Mouse (Mus musculus) forebrain, embryonic 14.5 days (tissue): Measurements from ENCODE around the gene Mgl2. TPM values are rescaled to one million over a fixed set of nuclear protein-coding genes. Genes with fewer than 3 reads are reported as not detected.

Experiments
- ATAC-seq: fragments of 200-750 bp; cut with Nextera tagmentation; 2 replicates; pipeline ENCODE4 v1.8.0; 2017; ENCODE audit warnings: mild to moderate bottlenecking, moderate library complexity
- DNase-seq: peaks from one replicate; pipeline ENCODE4 v3.0.0-alpha.2; 2015; ENCODE audit warnings: low spot score
- H3K27ac ChIP-seq: fragments of 300-500 bp; sonication (generic); 2 replicates; pipeline ENCODE4 v1.5.1; 2014; ENCODE audit warnings: low read depth, mild to moderate bottlenecking, control low read depth, low read length, moderate library complexity
- H3K27me3 ChIP-seq: fragments of 300-500 bp; sonication (generic); replicated peaks from 2 replicates; pipeline ENCODE4 v1.6.1; 2014; ENCODE audit warnings: low read length, control low read depth, mixed read lengths; ENCODE audit not compliant: control insufficient read depth, insufficient read depth
- H3K36me3 ChIP-seq: fragments of 300-500 bp; sonication (generic); 2 replicates; pipeline ENCODE4 v1.6.1; 2014; ENCODE audit warnings: low read length, control low read depth; ENCODE audit not compliant: control insufficient read depth, insufficient read depth
- H3K4me1 ChIP-seq: fragments of 300-500 bp; sonication (generic); 2 replicates; pipeline ENCODE4 v1.6.1; 2014; ENCODE audit warnings: antibody characterized with exemption, low read length, control low read depth; ENCODE audit not compliant: control insufficient read depth, insufficient read depth
- H3K4me2 ChIP-seq: fragments of 300-500 bp; sonication (generic); 2 replicates; pipeline ENCODE4 v1.6.1; 2014; ENCODE audit warnings: mild to moderate bottlenecking, control low read depth, low read length
- H3K4me3 ChIP-seq: fragments of 300-500 bp; sonication (generic); 2 replicates; pipeline ENCODE4 v1.5.1; 2014; ENCODE audit warnings: low read depth, low read length, control low read depth
- H3K9ac ChIP-seq: fragments of 300-500 bp; sonication (generic); 2 replicates; pipeline ENCODE4 v1.6.1; 2014; ENCODE audit warnings: mild to moderate bottlenecking, low read length, control low read depth, moderate library complexity
- H3K9me3 ChIP-seq: fragments of 300-500 bp; sonication (generic); replicated peaks from 2 replicates; pipeline ENCODE4 v1.6.1; 2016; ENCODE audit warnings: low read length, control low read depth, mixed read lengths; ENCODE audit not compliant: control insufficient read depth
- WGBS: fragments of 180-500 bp; shearing (Covaris S2); extraction: QIAGEN DNeasy Blood & Tissue Kit; methylation state at CpG from one replicate; pipeline ENCODE4 v1.1.7; 2014; 5-methylcytosine and 5-hydroxymethylcytosine counted together
- polyA plus RNA-seq: library from polyadenylated mRNA; unstranded; fragments of >200 nt; fragmentation: Nextera tagmentation; extraction: Ambion mirVana; gene quantifications from 2 replicates; pipeline ENCODE4 v1.2.1, GENCODE M21; 2014

The Mgl2 gene
- polyA plus RNA-seq, 1 experiment from 2014 or later = 0.72 TPM

- ATAC-seq (no peak), DNase-seq (no peak)
- Histone ChIP-seq H3K4me3 (no peak overlapping the region), H3K9ac (no peak overlapping the region), H3K9me3 (no peaks in the 10 kb centered on the region), H3K27me3 (no peaks in the 10 kb centered on the region), H3K27ac (no peak overlapping the region), H3K4me2 (no peak overlapping the region), H3K36me3 (no peaks in the 10 kb centered on the region), H3K4me1 (no peaks in the 10 kb centered on the region)
- WGBS = 75% methylated on average over 8 of the region's 8 CpGs
These were observed 47.5 kb downstream of the Mgl2 start for GRCm38 (mm10) chr11:70177647-70178046.

- Histone ChIP-seq H3K9me3 (no peaks in the 10 kb centered on the region), H3K4me3 (no peak overlapping the region), H3K9ac (no peak overlapping the region), H3K27ac (no peak overlapping the region), H3K36me3 (no peaks in the 10 kb centered on the region), H3K4me2 (no peak overlapping the region), H3K27me3 (no peaks in the 10 kb centered on the region), H3K4me1 (no peaks in the 10 kb centered on the region)
- no peak for DNase-seq
- WGBS = 88% methylated on average over 11 of the region's 11 CpGs
- no peak for ATAC-seq
These were observed 48.2 kb downstream of the Mgl2 start for GRCm38 (mm10) chr11:70178311-70178710.

GRCm38 (mm10) chr11:70178756-70179155 lies 48.6 kb downstream of the Mgl2 start:
- no peaks in the 10 kb centered on the region for H3K9me3 ChIP-seq
- H3K4me2 ChIP-seq = no peak overlapping the region
- no peaks in the 10 kb centered on the region for H3K4me1 ChIP-seq
- ATAC-seq (no peak), DNase-seq (no peak)
- no peaks in the 10 kb centered on the region for H3K36me3 ChIP-seq
- H3K27me3 ChIP-seq = no peaks in the 10 kb centered on the region
- H3K27ac ChIP-seq = no peak overlapping the region
- H3K4me3 ChIP-seq = no peak overlapping the region
- 81% methylated on average over 11 of the region's 11 CpGs for WGBS
- no peak overlapping the region for H3K9ac ChIP-seq

GRCm38 (mm10) chr11:70179401-70179800 lies 49.3 kb downstream of the Mgl2 start:
- Histone ChIP-seq H3K27me3 (no peaks in the 10 kb centered on the region), H3K27ac (no peak overlapping the region), H3K36me3 (no peaks in the 10 kb centered on the region), H3K4me1 (no peaks in the 10 kb centered on the region), H3K9me3 (no peaks in the 10 kb centered on the region), H3K9ac (no peak overlapping the region), H3K4me2 (no peak overlapping the region), H3K4me3 (no peak overlapping the region)
- peak; percentile 63 for DNase-seq
- no peak for ATAC-seq
- WGBS = 35% methylated on average over 14 of the region's 14 CpGs

GRCm38 (mm10) chr11:70180496-70180895 lies 50.4 kb downstream of the Mgl2 start:
- Histone ChIP-seq H3K36me3 (no peaks in the 10 kb centered on the region), H3K4me2 (no peak overlapping the region), H3K9ac (no peak overlapping the region), H3K4me3 (no peak overlapping the region), H3K27me3 (no peaks in the 10 kb centered on the region), H3K27ac (no peak overlapping the region), H3K4me1 (no peaks in the 10 kb centered on the region), H3K9me3 (no peaks in the 10 kb centered on the region)
- no peak for ATAC-seq
- WGBS = 86% methylated on average over 4 of the region's 4 CpGs
- DNase-seq = no peak

- Histone ChIP-seq H3K9ac (no peak overlapping the region), H3K9me3 (no peaks in the 10 kb centered on the region), H3K4me3 (no peak overlapping the region), H3K27ac (no peak overlapping the region), H3K27me3 (no peaks in the 10 kb centered on the region), H3K36me3 (no peaks in the 10 kb centered on the region), H3K4me2 (no peak overlapping the region), H3K4me1 (no peaks in the 10 kb centered on the region)
- WGBS = 84% methylated on average over 7 of the region's 7 CpGs
- ATAC-seq (no peak), DNase-seq (no peak)
These were observed 55.0 kb downstream of the Mgl2 start for GRCm38 (mm10) chr11:70185120-70185519.

Other genes starting within 250 kb of the Mgl2 start
- 1.1 and 1.2 TPM in 2 replicates for gene Kctd11, start 248.9 kb upstream of the Mgl2 start, polyA plus RNA-seq
- 0.10 and 0.17 TPM in 2 replicates for gene Acap1, start 234.8 kb upstream of the Mgl2 start, polyA plus RNA-seq
- gene 2810408A11Rik, start 229.3 kb upstream of the Mgl2 start, polyA plus RNA-seq = 15.0 and 18.6 TPM in 2 replicates
- 16.7 and 23.8 TPM in 2 replicates for gene Neurl4, start 229.3 kb upstream of the Mgl2 start, polyA plus RNA-seq
- 62.9 and 67.8 TPM in 2 replicates for gene Gps2, start 216.4 kb upstream of the Mgl2 start, polyA plus RNA-seq
- 1,251 and 1,277 TPM in 2 replicates for gene Eif5a, start 208.4 kb upstream of the Mgl2 start, polyA plus RNA-seq
- 3.9 and 4.0 TPM in 2 replicates for gene Ybx2, start 194.5 kb upstream of the Mgl2 start, polyA plus RNA-seq
- 5.5 and 6.7 TPM in 2 replicates for gene Slc2a4, start 182.1 kb upstream of the Mgl2 start, polyA plus RNA-seq
- not detected in 2 replicates for gene Cldn7, start 165.6 kb upstream of the Mgl2 start, polyA plus RNA-seq
- 24.0 and 26.1 TPM in 2 replicates for gene Ctdnep1, start 149.2 kb upstream of the Mgl2 start, polyA plus RNA-seq
- 189 and 203 TPM in 2 replicates for gene Elp5, start 147.8 kb upstream of the Mgl2 start, polyA plus RNA-seq
- 701 and 779 TPM in 2 replicates for gene Gabarap, start 139.2 kb upstream of the Mgl2 start, polyA plus RNA-seq
- 49.4 and 49.6 TPM in 2 replicates for gene Phf23, start 134.6 kb upstream of the Mgl2 start, polyA plus RNA-seq
- gene Dvl2, start 129.7 kb upstream of the Mgl2 start, polyA plus RNA-seq = 19.7 and 25.7 TPM in 2 replicates
- gene Acadvl, start 114.9 kb upstream of the Mgl2 start, polyA plus RNA-seq = 53.3 and 58.4 TPM in 2 replicates
- gene Dlg4, start 113.4 kb upstream of the Mgl2 start, polyA plus RNA-seq = 19.3 and 21.0 TPM in 2 replicates
- gene Asgr1, start 76.2 kb upstream of the Mgl2 start, polyA plus RNA-seq = 2.0 and 2.1 TPM in 2 replicates
- not detected in 2 replicates for gene Asgr2, start 37.7 kb upstream of the Mgl2 start, polyA plus RNA-seq
- 0.63 and 0.97 TPM in 2 replicates for gene Clec10a, start 25.9 kb downstream of the Mgl2 start, polyA plus RNA-seq
- 0.98 and 1.1 TPM in 2 replicates for gene Slc16a11, start 82.4 kb downstream of the Mgl2 start, polyA plus RNA-seq
- 9.2 and 12.9 TPM in 2 replicates for gene Slc16a13, start 90.7 kb downstream of the Mgl2 start, polyA plus RNA-seq
- 4.5 and 6.3 TPM in 2 replicates for gene Bcl6b, start 99.5 kb downstream of the Mgl2 start, polyA plus RNA-seq
- gene 0610010K14Rik, start 107.6 kb downstream of the Mgl2 start, polyA plus RNA-seq = 202 and 245 TPM in 2 replicates
- gene Gm21988, start 109.5 kb downstream of the Mgl2 start, polyA plus RNA-seq = 11.1 and 11.9 TPM in 2 replicates
- 235 and 238 TPM in 2 replicates for gene Rnasek, start 109.5 kb downstream of the Mgl2 start, polyA plus RNA-seq
- gene Alox12, start 125.0 kb downstream of the Mgl2 start, polyA plus RNA-seq = 0.36 and 1.1 TPM in 2 replicates
- not detected in 2 replicates for gene Alox12e, start 192.3 kb downstream of the Mgl2 start, polyA plus RNA-seq
- gene Alox15, start 221.7 kb downstream of the Mgl2 start, polyA plus RNA-seq = not detected in 2 replicates